Mouse (Mus musculus) right cerebral cortex, postnatal 4 days (tissue): ENCODE measurements at regions not wholly inside any gene's neighbourhood (a gene's known extent, or its start where the extent isn't known, plus 50 kb on each side); places are given as distances from the start of the nearest gene placed in this dataset.

ENCODE experiments used
- DNase-seq: peaks from one replicate; pipeline ENCODE4 v3.0.0-alpha.2; 2022

DNA sequence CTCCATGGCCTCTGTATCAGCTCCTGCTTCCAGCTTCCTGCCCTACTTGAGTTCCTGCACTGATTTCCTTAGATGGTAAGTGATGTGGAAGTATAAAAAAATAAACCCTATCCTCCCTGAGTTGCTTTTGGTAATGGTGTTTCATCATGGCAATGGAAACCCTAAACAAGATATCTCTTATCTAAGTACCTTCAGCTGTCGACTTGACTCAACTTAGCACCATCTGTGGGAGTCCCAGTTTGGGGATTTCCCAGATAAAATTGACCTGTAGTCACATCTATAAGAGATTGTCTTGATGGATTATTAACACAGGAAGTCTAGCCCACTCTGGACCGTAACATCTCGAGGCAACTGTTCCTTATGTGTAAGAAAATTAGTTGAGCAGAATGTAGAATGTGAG lies 570.2 kb upstream of the Gm10306 start:
- no peak for DNase-seq

DNA sequence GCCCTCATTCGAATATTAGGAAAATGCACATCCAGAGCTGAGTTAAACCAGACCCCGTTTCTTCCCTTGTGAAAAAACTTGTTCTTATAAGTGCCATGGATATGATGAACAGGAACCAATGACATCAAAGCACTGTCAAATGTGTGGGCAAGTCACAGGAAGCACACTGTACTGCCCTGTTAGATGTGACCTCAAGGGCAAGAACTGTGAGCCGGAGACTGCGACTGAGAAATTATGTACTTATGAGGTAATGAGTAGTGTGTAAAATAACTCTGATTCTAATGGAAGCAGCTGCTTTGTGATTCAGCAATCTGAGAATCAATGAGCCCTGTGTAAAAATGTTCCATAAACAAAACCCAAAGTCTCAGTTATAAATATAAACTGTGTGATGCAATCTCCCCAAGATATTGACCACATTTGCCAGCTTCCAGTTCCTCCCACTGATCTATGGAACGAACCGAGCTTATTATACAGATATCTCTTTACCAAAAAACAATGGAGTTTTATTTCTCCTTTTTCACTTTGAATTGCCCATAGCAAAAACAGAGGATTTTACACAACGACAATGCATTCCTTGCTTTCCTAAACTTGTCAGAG lies 566.0 kb upstream of the Gm10306 start:
- DNase-seq: no peak

DNA sequence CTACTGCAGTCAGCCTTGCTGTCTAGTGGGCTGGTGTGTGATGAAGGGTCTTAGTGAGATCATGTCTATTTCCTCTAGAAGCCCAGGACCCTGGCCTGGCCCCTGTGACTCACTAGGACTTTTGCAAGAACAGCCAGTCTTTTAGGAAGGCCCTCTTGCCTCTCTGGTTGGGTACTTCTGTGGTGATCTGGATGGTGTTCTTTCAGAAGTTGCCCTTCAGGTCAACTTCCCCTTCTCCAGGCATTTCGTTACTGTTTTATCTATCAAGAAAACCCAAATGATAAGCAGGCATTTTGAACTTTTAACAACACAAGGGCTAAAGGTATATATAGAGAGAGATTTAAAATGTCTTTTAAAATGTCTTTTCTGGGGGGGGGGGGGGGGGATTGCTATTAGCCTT lies 550.5 kb upstream of the Gm10306 start:
- no peak for DNase-seq

DNA sequence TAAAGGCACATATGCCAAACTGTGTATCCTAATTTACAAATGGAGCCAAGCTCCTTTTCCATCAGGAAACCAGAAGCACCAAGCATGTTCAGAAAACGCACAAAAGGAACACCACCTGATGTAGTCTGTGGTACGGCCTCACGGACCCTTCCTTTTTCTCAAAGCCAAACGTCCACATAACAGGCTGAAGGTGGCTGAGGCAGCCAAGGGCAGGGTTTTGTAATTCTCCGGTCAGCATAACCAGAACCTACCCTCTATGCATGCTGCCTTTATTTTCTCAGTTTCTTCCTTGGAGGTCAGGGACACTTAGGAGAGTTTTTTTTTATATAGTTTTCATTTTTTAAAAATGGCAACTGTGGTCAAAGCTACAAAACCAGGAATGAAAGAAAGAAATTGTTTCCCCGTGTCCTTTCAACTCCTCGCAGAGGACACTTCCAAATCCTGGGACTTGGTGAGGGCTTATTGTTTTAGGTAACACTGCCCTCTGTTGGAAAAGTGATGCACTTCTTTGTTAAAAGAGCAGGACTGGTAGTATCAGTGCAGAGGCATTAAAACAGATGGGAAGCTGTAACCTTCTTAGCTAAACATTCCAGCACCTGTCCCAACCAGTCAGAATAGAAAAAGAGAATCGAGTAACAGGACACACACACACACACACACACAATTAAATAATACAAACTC lies 549.1 kb upstream of the Gm10306 start:
- no peak for DNase-seq

DNA sequence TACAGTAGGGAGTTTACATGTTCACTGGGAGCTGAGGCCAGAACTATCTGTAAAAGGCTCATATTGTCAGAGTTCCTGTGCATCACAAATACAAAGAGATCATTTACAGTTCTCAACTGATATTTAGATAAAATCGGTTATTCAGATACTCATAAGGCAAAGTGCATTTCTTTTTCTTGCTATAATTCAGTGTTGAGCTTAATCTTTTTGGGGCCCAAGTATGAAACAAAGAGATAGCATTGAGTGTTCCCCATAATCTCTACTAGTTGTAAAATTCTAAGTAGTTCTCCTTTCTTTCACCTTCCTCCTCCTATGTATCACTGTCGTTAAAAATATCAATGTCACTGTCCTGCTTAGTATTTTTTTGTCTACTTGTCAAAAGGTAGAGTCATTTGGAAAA lies 540.6 kb upstream of the Gm10306 start:
- no peak for DNase-seq

DNA sequence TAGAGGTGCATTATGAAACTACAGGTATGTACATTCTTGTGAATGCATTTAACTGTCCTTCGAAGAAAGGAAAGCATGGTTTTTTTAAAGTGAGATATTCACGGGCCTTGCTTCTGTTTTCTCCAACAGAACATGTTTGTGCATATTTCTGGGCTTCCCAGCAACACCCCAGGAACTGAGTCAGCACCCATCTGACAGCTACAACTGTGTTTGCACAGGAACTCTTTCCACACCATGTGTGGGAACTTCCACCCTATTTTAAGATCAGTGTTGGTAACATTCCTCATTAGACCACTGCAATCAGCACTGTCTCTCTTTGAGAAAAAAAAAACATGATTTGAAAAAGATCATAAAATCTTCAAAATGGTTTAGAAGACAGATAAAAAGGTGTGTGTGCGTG lies 538.6 kb upstream of the Gm10306 start:
- DNase-seq: no peak

DNA sequence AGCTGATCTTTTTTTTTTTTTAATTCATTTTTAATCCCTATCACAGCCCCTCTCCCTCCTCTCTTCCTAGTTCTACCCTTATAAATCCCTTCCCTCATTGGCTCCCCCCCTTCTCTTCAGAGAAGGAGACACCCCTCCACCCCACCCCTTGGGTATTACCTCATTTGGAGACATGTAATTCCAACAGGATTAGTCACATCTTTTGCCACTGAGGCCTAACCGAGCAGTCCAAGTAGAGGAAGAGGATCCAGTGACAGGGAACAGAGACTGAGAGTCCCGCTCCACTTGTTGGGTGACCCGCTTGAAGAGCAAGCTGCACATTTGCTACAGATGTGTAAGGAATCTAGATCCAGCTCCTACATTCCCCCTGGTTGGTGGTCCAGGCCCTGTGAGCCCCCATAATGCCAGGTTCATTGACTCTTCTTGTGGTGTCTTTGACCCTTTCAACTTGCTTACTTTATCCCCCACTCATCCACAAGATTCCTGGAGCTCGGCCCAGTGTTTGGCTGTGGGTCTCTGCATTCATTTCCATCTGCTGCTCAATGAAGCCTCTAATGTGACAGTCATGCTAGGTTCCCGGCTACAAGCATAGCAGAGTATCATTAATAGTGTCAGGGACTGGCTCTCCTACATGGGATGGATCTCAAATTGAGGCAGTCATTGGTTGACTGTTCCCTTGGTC lies 506.6 kb upstream of the Gm10306 start:
- DNase-seq: no peak

DNA sequence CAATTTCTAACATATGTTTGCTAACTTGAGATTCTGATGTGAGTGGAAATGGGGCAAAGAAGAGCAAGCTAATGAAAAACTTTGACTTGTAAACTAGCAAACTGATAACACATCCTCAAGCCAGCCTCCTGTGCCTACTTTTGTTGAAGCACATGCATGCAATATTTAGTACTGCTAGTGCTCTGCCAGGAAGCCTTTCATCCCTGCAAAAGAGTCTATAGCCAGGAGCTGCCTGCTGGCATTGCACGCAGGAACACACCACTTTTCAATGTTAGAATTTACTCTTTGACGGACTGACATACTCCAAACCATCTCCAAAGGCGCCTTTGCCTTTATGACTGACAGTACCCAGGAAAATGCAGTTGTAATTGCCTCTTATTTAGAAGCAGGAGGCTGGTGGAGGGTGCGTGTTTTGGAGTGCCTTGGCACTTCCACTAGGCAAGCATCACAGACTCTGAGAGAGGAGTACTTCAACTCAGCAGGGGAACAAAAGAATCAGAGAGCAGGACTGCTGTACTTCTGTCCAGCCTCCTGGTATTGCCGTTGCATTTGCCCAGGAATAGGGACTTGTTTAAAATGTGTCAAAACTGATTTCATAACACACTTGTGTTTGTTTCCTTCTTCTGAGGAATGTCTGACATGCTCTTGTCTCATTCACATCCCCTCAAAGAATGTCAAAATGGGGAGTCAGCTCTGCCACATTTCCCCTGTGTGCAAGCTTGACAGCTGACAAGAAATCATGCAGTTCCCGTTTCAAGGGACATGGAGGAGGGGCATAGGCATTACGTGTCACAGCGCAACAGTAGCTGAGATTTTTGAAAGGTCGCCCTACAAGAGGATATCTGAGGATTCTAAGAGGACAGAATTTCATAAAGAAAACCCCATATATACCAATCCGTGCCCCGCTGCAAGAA lies 503.8 kb upstream of the Gm10306 start:
- DNase-seq: no peak

DNA sequence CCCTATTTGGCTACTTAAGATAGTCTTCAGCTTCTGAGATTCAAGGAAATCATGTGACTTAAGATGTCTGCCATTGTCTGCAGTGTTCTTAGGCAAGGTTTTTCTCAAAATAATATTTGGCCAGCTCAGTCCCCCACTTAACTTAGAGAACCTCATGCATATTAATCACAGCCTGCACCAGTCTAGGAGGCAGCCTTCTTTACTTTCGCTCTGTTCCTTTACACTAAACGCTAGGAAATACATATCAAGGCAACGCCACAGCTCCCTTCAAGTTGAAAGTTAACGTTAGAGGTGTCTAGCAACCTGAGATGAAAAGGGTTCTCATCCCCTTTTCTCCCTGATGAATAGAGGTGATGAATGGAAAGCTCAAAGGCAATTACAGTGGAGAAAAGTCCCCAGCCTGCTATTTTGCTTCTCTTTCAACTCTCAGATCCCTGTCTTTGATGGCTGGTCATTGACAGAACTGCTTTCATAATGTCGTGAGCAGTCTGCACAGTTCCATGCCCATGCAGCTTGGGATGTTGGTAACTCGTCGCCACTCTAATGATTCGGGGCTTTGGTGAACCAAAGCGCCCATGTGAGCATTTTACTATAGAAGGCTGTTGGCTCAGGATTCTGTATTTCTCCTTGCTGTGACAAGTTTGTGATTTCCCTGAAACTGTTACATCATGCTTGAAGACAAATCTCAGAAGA lies 483.0 kb upstream of the Gm10306 start:
- DNase-seq: no peak

DNA sequence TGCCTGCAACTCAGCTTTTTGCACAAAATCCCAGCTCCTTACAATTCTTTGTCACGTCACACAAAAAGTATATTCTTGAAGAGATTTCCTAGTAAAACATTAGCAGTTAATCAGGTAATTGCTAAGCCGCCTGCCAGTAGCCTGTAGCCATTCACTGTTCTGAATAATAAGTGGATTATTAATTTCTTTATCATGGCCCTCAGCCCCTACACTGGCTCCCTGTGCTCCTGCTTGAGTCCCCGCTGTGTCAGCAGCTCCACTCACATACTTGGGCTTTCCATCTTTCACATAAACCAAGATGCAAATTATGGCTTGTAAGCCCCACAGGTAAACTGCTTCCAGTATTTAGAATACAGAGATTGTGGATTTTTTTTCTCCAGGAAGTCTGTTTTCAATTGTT lies 473.5 kb upstream of the Gm10306 start:
- no peak for DNase-seq

DNA sequence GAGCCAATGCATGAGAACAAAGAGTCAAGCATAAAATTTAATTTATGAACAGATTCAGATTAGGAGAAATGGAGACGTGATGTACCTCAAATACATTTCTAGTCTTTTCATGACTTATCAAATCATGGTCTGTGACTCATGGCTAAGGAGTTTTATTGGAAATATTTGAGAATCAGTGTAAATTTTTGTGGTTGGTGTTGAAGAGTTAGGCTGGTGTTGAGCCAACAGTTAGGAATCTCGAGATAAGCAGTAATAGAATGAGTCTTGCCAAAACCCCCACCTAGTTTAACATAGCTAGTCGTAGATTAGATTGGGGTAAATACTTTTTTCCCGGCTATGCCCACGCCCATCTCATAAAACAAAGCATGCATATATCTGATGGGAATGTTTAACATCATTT lies 462.0 kb upstream of the Gm10306 start:
- DNase-seq: no peak

DNA sequence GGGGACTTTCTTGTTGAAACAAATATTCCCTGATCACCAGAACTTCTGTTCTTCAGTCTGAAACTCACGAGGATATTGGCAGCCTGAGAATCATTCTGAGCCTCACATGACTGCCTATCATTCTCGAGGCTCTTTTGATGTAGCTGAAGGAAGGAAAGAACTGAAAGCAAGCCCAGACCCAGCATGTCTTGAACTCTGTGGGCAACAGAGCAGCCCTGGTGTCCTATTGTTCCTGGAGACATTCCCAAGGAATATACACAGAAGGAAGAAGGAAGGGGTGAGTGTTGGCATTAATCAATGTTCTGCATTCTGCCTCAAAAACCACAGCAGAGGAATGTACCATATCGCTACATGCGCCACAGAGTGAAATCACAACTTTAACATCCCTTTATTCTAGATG lies 449.4 kb upstream of the Gm10306 start:
- DNase-seq: no peak

DNA sequence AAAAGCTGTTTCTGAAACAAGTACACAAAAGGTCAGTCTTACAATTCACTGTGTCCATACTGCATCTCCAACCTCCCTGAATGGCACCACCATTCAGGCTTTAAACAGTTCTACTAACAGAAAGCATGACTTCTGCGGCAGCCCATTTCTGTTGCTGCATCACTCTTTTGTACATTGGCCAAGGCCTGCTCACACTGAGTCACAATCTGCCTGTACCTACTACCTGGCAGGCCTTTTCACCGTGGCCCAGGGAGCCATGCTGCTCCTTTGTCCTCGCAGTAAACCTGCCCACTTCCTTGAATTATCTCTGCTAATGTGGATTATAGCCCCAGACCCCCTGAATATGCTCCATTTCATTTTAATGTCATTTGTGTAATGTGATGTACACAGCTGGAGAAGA lies 439.5 kb upstream of the Gm10306 start:
- no peak for DNase-seq

DNA sequence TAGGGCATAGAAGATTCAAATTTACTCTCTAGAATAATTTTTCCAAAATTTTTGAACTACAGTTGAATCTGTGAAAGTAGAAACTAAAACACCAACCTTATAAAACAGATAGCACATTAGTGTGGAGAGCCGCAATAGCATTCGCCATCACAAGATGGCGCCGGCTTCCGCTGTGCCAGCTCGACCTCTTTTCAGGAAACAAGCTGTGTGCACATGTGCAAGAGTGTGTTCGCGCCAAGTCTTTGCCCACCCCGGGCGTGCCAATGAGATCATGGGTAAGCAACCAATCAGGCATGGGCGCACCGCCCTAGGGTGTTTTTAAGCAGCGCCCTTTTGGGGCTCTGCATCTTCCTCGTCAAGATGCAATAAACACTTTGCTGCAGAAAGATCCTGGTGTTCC lies 432.2 kb upstream of the Gm10306 start:
- DNase-seq: no peak

DNA sequence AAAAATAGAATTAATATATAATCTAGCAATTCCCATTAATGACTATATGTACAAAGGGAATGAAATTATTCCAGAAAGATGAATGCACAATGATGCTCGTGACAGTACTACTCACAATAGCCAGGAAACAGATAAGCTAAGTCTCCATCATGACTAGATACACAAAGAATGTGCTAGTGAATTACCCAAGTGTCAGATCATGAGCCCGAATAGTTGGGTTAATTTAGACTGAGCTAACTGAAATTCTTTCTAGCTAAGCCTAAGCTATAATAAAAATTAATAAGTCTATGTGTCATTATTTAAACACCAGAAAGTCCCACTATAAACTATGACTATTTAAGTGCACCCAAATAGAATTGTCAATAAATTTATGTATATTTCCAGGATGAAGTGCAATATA lies 418.4 kb upstream of the Gm10306 start:
- no peak for DNase-seq

DNA sequence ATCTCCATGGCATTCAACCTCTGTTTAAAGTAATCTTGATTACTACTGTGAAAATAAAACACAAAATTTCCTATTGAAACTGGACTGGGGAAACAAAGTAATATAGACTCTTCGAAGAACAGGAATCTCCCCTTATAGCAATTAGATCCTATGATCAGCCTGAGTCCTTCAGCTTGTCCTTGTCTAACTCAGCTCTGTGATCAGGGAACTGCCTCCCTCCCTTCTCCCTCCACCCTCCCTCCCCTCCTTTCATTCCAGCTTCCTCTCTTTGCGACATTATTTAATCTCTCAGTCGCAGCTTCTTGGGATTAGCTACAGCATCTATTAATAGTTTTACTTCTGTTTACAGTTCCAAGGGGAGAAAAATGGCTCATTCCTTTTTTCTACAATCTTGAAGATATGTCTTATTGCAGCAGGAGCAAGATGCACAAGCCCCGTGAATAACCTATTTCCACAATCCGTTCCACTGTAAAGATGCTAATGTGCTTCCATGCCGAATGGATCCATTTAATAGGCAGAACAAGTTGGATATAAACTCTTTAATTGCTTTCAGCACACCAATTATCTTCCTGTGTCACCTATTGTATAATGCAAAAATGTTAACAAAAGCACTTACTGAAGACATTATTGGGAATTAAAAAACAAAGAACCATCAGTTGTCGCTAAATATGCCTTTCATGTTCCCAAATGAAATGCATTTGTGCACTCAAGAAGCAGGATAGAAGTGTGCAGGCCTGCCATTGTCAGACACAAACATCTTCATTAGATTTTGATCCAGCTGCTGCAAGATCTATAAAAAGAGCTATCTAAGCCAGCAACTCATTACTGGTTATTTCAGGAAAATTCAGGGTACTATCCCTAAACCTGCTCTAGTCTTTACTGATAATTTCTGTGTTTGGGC lies 411.2 kb upstream of the Gm10306 start:
- no peak for DNase-seq

DNA sequence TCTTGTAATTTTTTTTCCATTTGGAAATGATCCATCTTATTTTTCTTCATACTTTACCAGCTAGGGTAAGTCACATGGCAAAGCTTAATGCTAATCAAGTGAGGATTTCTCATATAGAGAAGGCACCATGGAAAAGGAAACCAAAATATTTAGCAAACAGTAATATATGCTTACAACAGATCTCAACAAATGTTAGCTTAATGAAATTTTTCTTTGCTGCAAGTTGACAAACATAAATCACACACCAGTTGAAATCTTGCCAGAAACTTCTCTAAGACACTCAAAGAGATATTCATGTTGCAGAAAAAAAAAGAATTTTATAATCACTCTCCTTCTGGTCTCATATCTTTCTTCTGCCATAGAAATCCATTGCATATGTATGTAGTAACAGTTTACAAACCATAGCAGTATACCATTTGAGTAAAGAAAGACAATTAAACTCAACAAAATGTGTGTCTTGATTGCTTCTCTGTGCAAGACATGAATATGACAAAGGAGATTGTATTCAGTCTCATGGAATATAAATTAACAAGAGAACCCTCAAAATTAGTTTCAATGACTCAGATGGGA lies 408.3 kb upstream of the Gm10306 start:
- DNase-seq: no peak

DNA sequence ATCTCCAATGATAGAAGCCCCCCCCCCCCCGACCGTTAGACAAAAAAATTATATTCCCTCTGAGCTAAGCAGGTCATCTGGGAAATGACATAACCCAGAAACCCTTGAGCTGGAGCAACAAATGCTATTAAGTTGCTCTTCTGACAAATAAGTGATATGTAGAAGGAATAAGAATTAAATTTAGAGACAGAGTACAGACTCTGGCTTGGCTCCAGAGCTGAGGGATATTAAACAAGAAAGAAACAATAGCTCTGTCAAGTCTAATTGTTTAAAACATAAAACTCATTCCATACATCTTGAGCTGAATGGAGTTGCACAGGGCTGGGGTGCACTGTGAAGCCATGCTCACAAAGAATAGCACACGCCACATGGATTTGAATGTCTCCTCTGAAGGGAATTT lies 407.3 kb upstream of the Gm10306 start:
- DNase-seq: no peak

DNA sequence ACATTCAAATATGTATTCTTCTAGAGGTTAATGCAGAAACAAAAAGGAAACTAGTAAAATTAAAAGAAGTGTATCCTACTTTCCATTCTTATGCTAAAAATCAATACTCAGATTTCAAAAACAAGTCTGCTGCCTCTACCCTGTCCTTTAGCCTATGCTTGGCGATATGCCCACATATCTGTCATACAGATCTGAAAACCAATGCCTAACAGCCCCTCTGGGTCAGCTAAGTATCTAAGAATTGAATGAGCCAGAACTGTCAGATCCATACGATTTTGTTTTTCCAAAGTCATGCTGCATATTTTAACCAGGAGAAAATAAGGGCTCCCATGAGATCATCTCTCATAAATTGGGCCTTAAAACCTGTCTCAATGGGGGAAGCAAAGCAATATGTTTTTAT lies 395.7 kb upstream of the Gm10306 start:
- no peak for DNase-seq

DNA sequence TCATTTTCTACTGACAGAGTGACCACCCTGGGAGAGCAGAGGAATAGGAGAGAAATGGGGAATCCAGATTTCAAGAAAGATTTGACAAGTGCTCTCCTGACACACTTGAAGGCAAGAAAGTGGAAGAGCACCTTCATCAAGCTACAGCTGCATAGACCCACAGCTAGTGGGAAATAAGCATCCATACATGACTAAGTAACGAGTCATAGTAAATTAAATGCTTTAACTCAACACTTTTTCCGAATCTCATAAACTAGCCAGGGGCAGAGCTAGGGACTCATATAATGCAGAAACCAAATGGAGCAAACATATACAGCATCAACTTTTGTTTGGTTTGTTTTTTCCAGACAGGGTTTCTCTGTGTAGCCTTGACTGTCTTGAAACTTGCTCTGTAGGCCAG lies 383.2 kb upstream of the Gm10306 start:
- DNase-seq: no peak

DNA sequence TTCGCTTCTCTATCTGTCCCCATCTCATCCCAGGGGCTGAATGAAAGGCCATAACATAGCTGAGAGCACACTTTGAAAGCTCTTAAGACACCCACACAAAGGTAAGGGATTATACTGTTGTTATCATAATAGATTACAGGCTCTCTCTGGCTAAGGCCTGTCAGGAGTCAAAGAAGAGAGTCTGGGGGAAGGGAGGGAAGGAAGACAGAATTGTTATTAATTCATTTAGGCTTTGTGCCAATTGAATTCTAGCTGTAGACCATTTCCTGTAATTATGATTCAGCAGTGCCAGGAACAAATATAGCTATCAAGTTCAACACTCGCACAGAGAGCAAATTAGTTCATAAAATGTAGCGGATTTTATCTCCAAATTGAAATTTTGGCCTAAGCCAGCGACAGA lies 369.3 kb upstream of the Gm10306 start:
- DNase-seq: no peak

DNA sequence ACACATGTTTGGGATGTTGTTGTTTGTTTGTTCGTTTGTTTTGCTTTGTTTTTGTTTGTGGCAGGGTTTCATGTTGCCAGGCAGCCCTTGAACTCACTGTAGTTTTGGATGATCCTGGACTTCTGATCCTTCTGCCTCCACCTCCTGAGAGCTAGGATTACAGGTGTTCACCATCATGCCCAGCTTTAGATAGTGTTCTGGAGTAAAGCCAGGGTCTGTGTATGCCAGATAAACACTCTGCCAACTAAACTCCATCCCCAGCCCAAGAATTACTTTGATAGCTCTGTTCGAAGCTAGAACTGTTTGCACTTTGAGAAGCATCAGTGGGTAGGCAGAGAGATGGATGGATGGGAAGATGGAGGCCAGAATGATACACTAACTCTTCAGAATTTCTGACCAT lies 368.0 kb upstream of the Gm10306 start:
- DNase-seq: no peak
